Mouse (Mus musculus) hindbrain, embryonic 16.5 days (tissue): ENCODE data around the gene Mei1. TPM values are rescaled to one million over a fixed set of nuclear protein-coding genes. Genes with fewer than 3 reads are reported as not detected.
"Not testable (repeated sequence)": the region's sequence is repeated elsewhere in the genome, so short reads cannot be mapped to it uniquely, and the experiment has no call there.

Experiments used
- ATAC-seq: fragments of 200-750 bp; cut with Nextera tagmentation; 2 replicates; pipeline ENCODE4 v1.8.0; 2017; ENCODE audit warnings: moderate TSS enrichment, moderate library complexity
- H3K27ac ChIP-seq: fragments of 300-500 bp; sonication (generic); 2 replicates; pipeline ENCODE4 v1.5.1; 2014; ENCODE audit warnings: low read depth, mild to moderate bottlenecking, control low read depth, low read length, moderate library complexity
- H3K27me3 ChIP-seq: fragments of 300-500 bp; sonication (generic); replicated peaks from 2 replicates; pipeline ENCODE4 v1.6.1; 2014; ENCODE audit warnings: low read length; ENCODE audit not compliant: control insufficient read depth, insufficient read depth
- H3K36me3 ChIP-seq: fragments of 300-500 bp; sonication (generic); 2 replicates; pipeline ENCODE4 v1.6.1; 2014; ENCODE audit warnings: mild to moderate bottlenecking, low read length, moderate library complexity, mixed read lengths; ENCODE audit not compliant: control insufficient read depth, insufficient read depth
- H3K4me1 ChIP-seq: fragments of 300-500 bp; sonication (generic); 2 replicates; pipeline ENCODE4 v1.6.1; 2014; ENCODE audit warnings: low read depth, low read length; ENCODE audit not compliant: control insufficient read depth, insufficient read depth
- H3K4me2 ChIP-seq: fragments of 300-500 bp; sonication (generic); 2 replicates; pipeline ENCODE4 v1.6.1; 2014; ENCODE audit warnings: mild to moderate bottlenecking, low read length, control low read depth, moderate library complexity
- H3K4me3 ChIP-seq: fragments of 300-500 bp; sonication (generic); 2 replicates; pipeline ENCODE4 v1.5.1; 2014; ENCODE audit warnings: mild to moderate bottlenecking, low read length, control low read depth, moderate library complexity
- H3K9ac ChIP-seq: fragments of 300-500 bp; sonication (generic); 2 replicates; pipeline ENCODE4 v1.6.1; 2014; ENCODE audit warnings: low read depth, mild to moderate bottlenecking, control low read depth, low read length, moderate library complexity
- H3K9me3 ChIP-seq: fragments of 300-500 bp; sonication (generic); 2 replicates; pipeline ENCODE4 v1.6.1; 2014; ENCODE audit warnings: mild to moderate bottlenecking, low read length, moderate library complexity; ENCODE audit not compliant: control insufficient read depth
- WGBS: fragments of 180-500 bp; shearing (Covaris S2); extraction: QIAGEN DNeasy Blood & Tissue Kit; methylation state at CpG from one replicate; pipeline ENCODE4 v1.1.7; 2014; 5-methylcytosine and 5-hydroxymethylcytosine counted together
- polyA plus RNA-seq: library from polyadenylated mRNA; unstranded; fragments of >200 nt; fragmentation: Nextera tagmentation; extraction: Ambion mirVana; gene quantifications from 2 replicates; pipeline ENCODE4 v1.2.1, GENCODE M21; 2015

Gene Mei1
- polyA plus RNA-seq, 1 experiment from 2014 or later: 0.06 TPM

GRCm38 (mm10) chr15:82073490-82073889 lies 3.7 kb downstream of the Mei1 start:
- H3K27ac ChIP-seq: no peak overlapping the region
- H3K36me3 ChIP-seq: no peaks in the 10 kb centered on the region
- no peaks in the 10 kb centered on the region for H3K4me1 ChIP-seq
- H3K27me3 ChIP-seq: peaks cover 24% of the 10 kb centered on the region
- no peak overlapping the region for H3K4me3 ChIP-seq
- ATAC-seq: no peak
- WGBS: 87% methylated on average over 7 of the region's 7 CpGs
- no peak overlapping the region for H3K4me2 ChIP-seq
- no peak overlapping the region for H3K9ac ChIP-seq
- H3K9me3 ChIP-seq: no peaks in the 10 kb centered on the region

DNA sequence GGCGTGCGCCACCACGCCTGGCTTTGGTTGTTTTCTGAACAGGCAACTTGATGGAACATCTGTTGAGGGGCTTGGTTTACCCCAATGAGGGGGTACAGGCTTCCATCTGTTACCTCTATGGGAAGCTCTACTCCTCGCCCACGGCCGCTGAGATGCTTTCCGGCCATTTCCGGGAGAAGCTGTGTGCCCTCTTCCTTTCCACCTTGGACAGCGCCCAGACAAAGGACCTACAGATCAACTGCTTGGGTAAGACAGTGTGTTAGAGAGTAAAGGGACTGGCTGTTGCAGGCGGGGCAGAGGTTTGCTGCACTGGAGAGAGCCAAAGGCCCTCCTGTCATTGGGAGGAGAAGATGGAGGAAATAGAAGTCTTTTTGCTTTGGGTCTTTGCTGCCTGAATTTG lies 10.1 kb downstream of the Mei1 start:
- Histone ChIP-seq H3K36me3 (no peaks in the 10 kb centered on the region), H3K27me3 (no peaks in the 10 kb centered on the region), H3K9ac (no peak overlapping the region), H3K4me2 (no peak overlapping the region), H3K4me1 (no peaks in the 10 kb centered on the region), H3K27ac (no peak overlapping the region), H3K4me3 (no peak overlapping the region), H3K9me3 (no peaks in the 10 kb centered on the region)
- no peak for ATAC-seq
- 67% methylated on average over 10 of the region's 10 CpGs for WGBS

DNA sequence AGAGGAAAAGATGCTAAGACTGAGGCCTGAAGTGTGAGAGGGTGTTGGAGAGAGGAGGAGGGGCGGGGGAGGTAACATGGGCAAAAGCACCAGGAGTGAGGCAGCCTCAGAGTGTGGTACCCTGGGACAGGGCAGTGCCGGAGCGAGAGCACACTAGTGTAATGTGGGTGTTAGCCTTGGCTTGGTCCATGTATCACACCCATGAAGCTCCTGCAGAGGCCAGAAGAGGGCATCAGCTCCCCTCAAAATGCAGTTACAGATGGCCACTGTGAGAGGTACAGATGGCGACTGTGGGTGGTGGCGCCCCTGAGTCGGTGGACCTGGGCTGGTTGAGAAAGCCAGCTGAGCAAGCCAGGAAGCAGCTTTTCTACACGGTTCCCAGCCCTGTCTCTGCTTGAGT lies 11.4 kb downstream of the Mei1 start:
- peak; percentile 42; the same call in 1 of the 2 replicates for ATAC-seq
- H3K27me3 ChIP-seq: no peaks in the 10 kb centered on the region
- H3K36me3 ChIP-seq: no peaks in the 10 kb centered on the region
- H3K4me2 ChIP-seq: no peak overlapping the region
- H3K9ac ChIP-seq: no peak overlapping the region
- no peak overlapping the region for H3K27ac ChIP-seq
- H3K9me3 ChIP-seq: no peaks in the 10 kb centered on the region
- no peaks in the 10 kb centered on the region for H3K4me1 ChIP-seq
- WGBS: 38% methylated on average over 7 of the region's 7 CpGs
- no peak overlapping the region for H3K4me3 ChIP-seq

DNA sequence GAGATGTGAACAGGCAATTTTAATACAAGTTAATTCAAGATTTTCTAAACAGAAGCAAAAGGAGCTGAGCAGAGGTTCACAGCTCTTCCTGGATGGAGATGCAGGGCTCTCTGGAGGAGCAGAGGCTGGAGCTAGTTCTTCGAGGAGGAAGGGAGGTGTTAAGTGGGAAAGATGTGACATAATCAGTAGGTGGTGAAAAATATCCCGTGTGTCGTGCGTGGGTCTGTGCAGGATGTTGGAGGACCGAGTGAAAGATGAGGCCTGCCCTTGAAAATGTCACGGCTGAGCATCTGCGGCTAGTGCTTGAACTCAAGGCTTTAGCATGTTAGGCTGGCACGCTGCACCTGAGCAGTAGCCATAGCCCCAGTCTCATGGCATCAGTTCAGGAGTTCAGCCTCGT lies 15.8 kb downstream of the Mei1 start:
- Histone ChIP-seq H3K9ac (no peak overlapping the region), H3K27me3 (no peaks in the 10 kb centered on the region), H3K36me3 (no peaks in the 10 kb centered on the region), H3K4me3 (no peak overlapping the region), H3K4me2 (no peak overlapping the region), H3K9me3 (no peaks in the 10 kb centered on the region), H3K27ac (no peak overlapping the region), H3K4me1 (no peaks in the 10 kb centered on the region)
- no peak for ATAC-seq
- 91% methylated on average over 9 of the region's 9 CpGs for WGBS

GRCm38 (mm10) chr15:82086131-82086530 lies 16.3 kb downstream of the Mei1 start:
- Histone ChIP-seq H3K4me1 (no peaks in the 10 kb centered on the region), H3K9ac (no peak overlapping the region), H3K4me3 (no peak overlapping the region), H3K27me3 (no peaks in the 10 kb centered on the region), H3K4me2 (no peak overlapping the region), H3K27ac (no peak overlapping the region), H3K36me3 (no peaks in the 10 kb centered on the region), H3K9me3 (no peaks in the 10 kb centered on the region)
- WGBS: 79% methylated on average over 12 of the region's 12 CpGs
- no peak for ATAC-seq

GRCm38 (mm10) chr15:82087266-82087665 lies 17.5 kb downstream of the Mei1 start:
- H3K27ac ChIP-seq: no peak overlapping the region
- H3K4me2 ChIP-seq: no peak overlapping the region
- 11% methylated on average over 10 of the region's 10 CpGs for WGBS
- H3K9ac ChIP-seq: no peak overlapping the region
- ATAC-seq: no peak
- no peaks in the 10 kb centered on the region for H3K27me3 ChIP-seq
- no peaks in the 10 kb centered on the region for H3K4me1 ChIP-seq
- H3K9me3 ChIP-seq: no peaks in the 10 kb centered on the region
- H3K4me3 ChIP-seq: no peak overlapping the region
- H3K36me3 ChIP-seq: no peaks in the 10 kb centered on the region

- Histone ChIP-seq H3K4me3 (no peak overlapping the region), H3K27me3 (no peaks in the 10 kb centered on the region), H3K9ac (no peak overlapping the region), H3K27ac (no peak overlapping the region), H3K36me3 (no peaks in the 10 kb centered on the region), H3K4me1 (no peaks in the 10 kb centered on the region), H3K9me3 (no peaks in the 10 kb centered on the region), H3K4me2 (no peak overlapping the region)
- no peak for ATAC-seq
- 81% methylated on average over 7 of the region's 7 CpGs for WGBS
These were observed 21.3 kb downstream of the Mei1 start for GRCm38 (mm10) chr15:82091061-82091460.

GRCm38 (mm10) chr15:82106953-82107555 lies 37.3 kb downstream of the Mei1 start:
- no peak for ATAC-seq
- Histone ChIP-seq H3K9ac (no peak overlapping the region), H3K9me3 (no peaks in the 10 kb centered on the region), H3K4me3 (no peak overlapping the region), H3K27ac (no peak overlapping the region), H3K4me2 (no peak overlapping the region), H3K36me3 (no peaks in the 10 kb centered on the region), H3K4me1 (no peaks in the 10 kb centered on the region), H3K27me3 (no peaks in the 10 kb centered on the region)
- 18% methylated on average over 8 of the region's 8 CpGs for WGBS

DNA sequence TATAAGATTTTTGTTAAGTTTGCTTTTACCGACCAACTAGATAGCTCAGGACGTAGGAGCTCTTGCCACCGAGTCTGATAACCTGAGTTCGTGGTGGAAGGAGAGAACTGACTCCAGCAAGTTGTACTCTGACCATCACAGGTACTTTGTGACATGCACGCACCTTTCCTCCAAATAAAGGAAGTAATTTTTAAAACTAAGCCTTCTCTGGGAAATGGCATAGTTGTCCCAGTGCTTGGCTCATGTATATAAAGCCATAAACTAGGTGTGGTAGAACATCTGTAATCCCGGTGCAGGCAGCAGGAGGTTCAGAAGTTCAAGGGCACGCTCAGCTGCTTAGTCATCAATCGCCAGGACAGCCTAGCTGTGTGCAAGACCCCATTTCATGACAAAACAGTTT lies 50.7 kb downstream of the Mei1 start:
- ATAC-seq: no peak
- no peaks in the 10 kb centered on the region for H3K36me3 ChIP-seq
- 85% methylated on average over 8 of the region's 8 CpGs for WGBS
- no peak overlapping the region for H3K4me3 ChIP-seq
- no peaks in the 10 kb centered on the region for H3K9me3 ChIP-seq
- no peak overlapping the region for H3K9ac ChIP-seq
- H3K4me1 ChIP-seq: no peaks in the 10 kb centered on the region
- no peaks in the 10 kb centered on the region for H3K27me3 ChIP-seq
- H3K27ac ChIP-seq: no peak overlapping the region
- H3K4me2 ChIP-seq: no peak overlapping the region

DNA sequence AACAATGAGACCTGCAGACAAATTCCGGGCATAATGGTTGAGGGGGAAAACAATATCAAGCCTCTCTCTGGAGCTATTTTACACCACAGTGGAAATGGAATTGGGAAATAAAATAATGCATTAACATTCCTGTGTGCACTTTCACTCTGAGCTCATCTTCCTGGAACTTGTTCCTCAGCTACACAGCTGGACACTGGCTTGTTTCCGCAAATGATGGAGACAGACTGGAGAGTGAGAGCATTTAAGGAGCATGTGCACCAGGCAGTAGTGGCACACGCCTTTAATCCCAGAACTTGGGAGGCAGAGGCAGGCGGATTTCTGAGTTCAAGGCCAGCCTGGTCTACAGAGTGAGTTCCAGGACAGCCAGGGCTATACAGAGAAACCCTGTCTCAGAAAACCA lies 56.9 kb downstream of the Mei1 start:
- H3K27ac ChIP-seq, H3K36me3 ChIP-seq, H3K4me2 ChIP-seq, H3K9me3 ChIP-seq, H3K9ac ChIP-seq, ATAC-seq, H3K4me3 ChIP-seq, H3K27me3 ChIP-seq: not testable (repeated sequence)
- WGBS: 80% methylated on average over 4 of the region's 4 CpGs
- peaks cover 10% of the 10 kb centered on the region for H3K4me1 ChIP-seq
